18 mouse cellular contexts compared by ENCODE assay signal in genomic region chr4:142424596-142424995, GRCm38 (mm10).
DNase-seq lines count a peak whose midpoint lies in the region; ATAC-seq lines count a peak whose summit lies in the region.
"Had no signal": no experiment of that assay in that cellular context is flagged by ENCODE, and none has a peak within 500 bp of the region (broad histone marks: within the 10 kb centered on the region; RNA-seq: fewer than 3 reads in every experiment).

No protein-coding gene starts in this region.

- DNase-seq in urinary bladder, postnatal 14 days (ENCODE audit: low spot score), result peak; percentile 41
- no peak for DNase-seq in urinary bladder, adult 2 months (ENCODE audit: low spot score)
- DNase-seq in cerebellum, adult 18-20 months, result peak; percentile 24 to 29
- DNase-seq in heart, adult 8-10 months (ENCODE audit: low spot score), result peak; percentile 13
- DNase-seq in left cerebral cortex, postnatal 36 days (ENCODE audit: low spot score in 2 of 2), result no peak
- DNase-seq in lung, postnatal 4 days, result no peak
- DNase-seq: kidney, adult 11 months; kidney, postnatal 14 days; layer of hippocampus, adult 9-11 months; liver; lung, adult 18-20 months had no signal

- H3K4me3 ChIP-seq in forebrain, embryonic 13.5 days, result no peak overlapping the region
- H3K4me3 ChIP-seq: heart, embryonic 15.5 days; megakaryocyte, embryonic 14.5 days had no signal

- no peaks in the 10 kb centered on the region for H3K9me3 ChIP-seq in forebrain, embryonic 13.5 days (replicated peaks)
- H3K9me3 ChIP-seq: heart, embryonic 15.5 days had no signal

- 83% methylated on average over 3 of the region's 3 CpGs for WGBS in forebrain, embryonic 13.5 days

- peaks cover 34% of the 10 kb centered on the region for H3K4me1 ChIP-seq in forebrain, embryonic 13.5 days
- H3K4me1 ChIP-seq: heart, embryonic 15.5 days; megakaryocyte, embryonic 14.5 days had no signal

- no peak overlapping the region for H3K27ac ChIP-seq in forebrain, embryonic 13.5 days
- H3K27ac ChIP-seq: heart, embryonic 15.5 days had no signal

- no peak overlapping the region for H3K4me2 ChIP-seq in forebrain, embryonic 13.5 days
- H3K4me2 ChIP-seq: heart, embryonic 15.5 days had no signal

- no peak overlapping the region for H3K9ac ChIP-seq in forebrain, embryonic 13.5 days
- H3K9ac ChIP-seq: heart, embryonic 15.5 days had no signal

- H3K36me3 ChIP-seq in forebrain, embryonic 13.5 days (ENCODE audit: poor library complexity, severe bottlenecking), result no peaks in the 10 kb centered on the region
- H3K36me3 ChIP-seq: heart, embryonic 15.5 days had no signal

- no peaks in the 10 kb centered on the region for H3K27me3 ChIP-seq in forebrain, embryonic 13.5 days
- H3K27me3 ChIP-seq: megakaryocyte, embryonic 14.5 days had no signal

- ATAC-seq in forebrain, embryonic 13.5 days, result no peak
- ATAC-seq: CD4-positive, CD25-positive, alpha-beta regulatory T cell, adult 4 months; forebrain, embryonic 14.5 days; hindbrain, embryonic 16.5 days; midbrain, embryonic 16.5 days had no signal

- intact Hi-C loops in left cerebral cortex, postnatal 36 days (cut with DNase I), result no loop called here

Comparison
In these comparisons a context has a peak if more than half of its experiments do, and no peak if none do; other contexts are left out.
1. DNase-seq: peak in urinary bladder, postnatal 14 days (single experiment), cerebellum, adult 18-20 months (2 of 2) and heart, adult 8-10 months (single experiment); none in urinary bladder, adult 2 months (single experiment), left cerebral cortex, postnatal 36 days (0 of 2) and lung, postnatal 4 days (0 of 2).